Mouse (Mus musculus) T-helper 2 cell (primary cell): ENCODE data around the gene Rab3b.
"Not testable (repeated sequence)": the region's sequence is repeated elsewhere in the genome, so short reads cannot be mapped to it uniquely, and the experiment has no call there.

Source experiments
- in situ Hi-C: fragments of 300-600 bp; cut with MboI, MseI; formaldehyde crosslinking; loops from one replicate; pipeline ENCODE4 v1.15.1; 2025; ENCODE audit warnings: high pct_unique_total_duplicates

Gene Rab3b

GRCm38 (mm10) chr4:108887456-108887855 lies 8.6 kb downstream of the Rab3b start:
- in situ Hi-C loops, result no loop called here

GRCm38 (mm10) chr4:108890876-108891275 lies 12.0 kb downstream of the Rab3b start:
- in situ Hi-C loops, result no loop called here

GRCm38 (mm10) chr4:108900421-108900820 lies 21.6 kb downstream of the Rab3b start:
- in situ Hi-C loops, result no loop called here

DNA sequence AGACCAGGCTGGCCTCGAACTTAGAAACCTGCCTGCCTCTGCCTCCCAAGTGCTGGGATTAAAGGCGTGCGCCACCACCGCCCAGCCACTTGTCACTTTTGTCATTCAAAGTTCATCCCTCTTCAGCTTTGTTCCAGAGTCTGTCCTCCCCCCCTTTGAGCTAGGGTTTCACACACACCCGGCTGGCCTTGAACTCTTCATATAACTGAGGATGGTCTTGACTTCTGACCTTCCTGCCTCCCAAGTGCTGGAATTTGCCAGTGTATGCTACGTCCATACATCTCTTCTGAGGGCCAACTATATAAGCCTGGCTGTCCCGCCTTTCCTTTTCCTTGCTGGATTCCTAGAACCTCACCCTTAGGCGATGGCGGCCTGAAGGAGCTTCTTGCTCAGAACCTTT lies 24.0 kb downstream of the Rab3b start:
- in situ Hi-C loops, result no loop called here

- in situ Hi-C loops, result no loop called here
Observed at GRCm38 (mm10) chr4:108903346-108903745, 24.5 kb downstream of the Rab3b start.

DNA sequence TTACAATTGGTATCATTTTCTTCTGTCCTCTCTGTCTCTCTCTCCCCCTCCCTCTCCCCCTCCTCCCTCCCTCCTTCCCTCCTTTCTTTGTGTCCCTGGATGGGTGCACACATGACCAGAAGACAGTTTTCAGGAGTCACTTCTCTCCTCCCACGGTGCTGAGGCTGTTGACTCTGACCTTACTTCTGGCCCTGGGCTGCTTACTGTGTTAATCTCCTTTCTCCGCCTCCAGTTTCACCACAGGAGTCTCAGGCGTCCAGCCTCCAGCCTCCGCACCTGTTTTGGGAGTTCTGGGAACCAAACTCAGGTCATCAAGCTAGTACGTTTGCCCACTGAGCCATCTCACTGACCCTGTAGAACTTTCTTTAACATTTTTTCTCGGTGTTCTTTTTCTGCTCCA lies 25.2 kb downstream of the Rab3b start:
- in situ Hi-C loops, result no loop called here

GRCm38 (mm10) chr4:108904790-108905189 lies 25.9 kb downstream of the Rab3b start:
- in situ Hi-C loops, result no loop called here

DNA sequence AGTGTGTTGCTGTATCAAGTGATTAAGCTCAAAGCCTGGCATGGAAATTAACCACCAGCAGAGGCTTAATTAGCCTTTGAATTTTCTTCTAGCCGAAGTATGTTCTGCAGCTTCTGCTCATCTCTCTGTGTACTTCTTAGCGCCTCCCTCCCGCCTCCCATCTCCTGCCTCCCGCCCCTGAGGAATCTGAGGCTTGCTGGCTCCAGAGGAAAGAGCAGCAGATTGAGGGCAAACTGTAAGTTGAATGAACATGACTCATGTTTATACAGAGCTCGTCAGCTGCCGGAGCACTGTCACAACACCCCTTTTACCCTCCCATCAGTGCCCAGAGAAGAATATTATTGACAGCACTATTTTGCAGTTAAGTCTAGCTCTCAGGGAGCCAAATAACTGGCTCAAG lies 27.0 kb downstream of the Rab3b start:
- in situ Hi-C loops, result no loop called here

GRCm38 (mm10) chr4:108907475-108907874 lies 28.6 kb downstream of the Rab3b start:
- in situ Hi-C loops, result no loop called here

- in situ Hi-C loops, result no loop called here
Observed at GRCm38 (mm10) chr4:108909872-108910425, 31.1 kb downstream of the Rab3b start.

DNA sequence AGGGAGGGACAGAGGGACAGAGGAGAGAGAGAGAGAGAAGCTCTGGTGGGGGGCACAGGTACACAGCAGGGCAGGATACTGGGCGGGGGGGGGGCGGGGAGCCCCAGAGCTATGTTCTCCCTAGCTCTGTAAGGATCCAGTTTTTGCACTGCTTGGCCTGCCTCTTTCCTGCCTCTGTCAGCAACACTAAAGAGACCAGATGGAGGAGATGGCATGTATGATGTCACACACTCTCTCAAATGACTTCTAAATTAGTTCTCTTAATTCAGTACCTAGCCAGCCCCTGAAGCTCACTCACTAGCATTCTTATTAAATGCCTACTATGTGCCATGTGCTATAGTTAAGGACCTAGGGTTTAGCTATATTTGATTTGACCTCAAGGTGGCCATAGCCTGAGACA lies 33.0 kb downstream of the Rab3b start:
- in situ Hi-C loops, result no loop called here

- in situ Hi-C loops, result no loop called here
Observed at GRCm38 (mm10) chr4:108913180-108913579, 34.3 kb downstream of the Rab3b start.

DNA sequence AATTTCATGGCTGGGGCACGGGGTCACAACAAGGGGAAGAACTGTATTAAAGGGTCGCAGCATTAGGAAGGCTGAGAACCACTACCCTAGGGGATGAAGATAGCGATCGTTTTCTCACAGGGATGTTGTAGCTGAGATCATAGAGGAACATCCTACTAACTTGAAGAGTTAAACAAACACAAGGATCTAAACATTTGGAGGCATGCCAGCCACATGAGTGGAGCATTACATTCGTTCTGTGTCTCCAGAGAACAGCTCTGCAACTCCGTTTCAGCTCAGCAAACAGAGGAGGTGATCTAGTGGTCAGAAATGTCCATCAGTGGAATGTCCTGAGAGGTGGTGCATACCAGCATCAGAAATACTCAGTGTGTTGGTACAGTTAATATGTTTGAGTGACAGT lies 35.5 kb downstream of the Rab3b start:
- in situ Hi-C loops, result no loop called here

DNA sequence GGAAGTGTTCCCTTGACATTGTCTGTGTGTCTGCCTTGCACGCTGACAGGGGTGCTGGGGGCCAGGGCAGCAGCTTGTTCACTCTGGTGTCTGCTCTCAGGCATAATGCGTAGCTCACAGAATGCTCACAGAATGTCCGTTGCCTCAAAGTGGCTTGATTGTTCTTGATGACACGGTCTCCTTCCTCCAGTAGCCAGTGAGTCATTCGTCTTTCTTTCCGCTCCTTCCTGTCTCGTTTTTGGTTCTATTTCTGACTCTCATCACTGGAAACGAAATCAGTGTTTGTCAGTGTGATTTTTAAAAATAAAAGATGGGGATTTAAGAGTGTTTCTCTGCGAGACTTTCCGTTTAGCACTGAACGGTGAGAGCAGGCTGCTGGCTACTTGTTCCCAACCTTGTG lies 36.2 kb downstream of the Rab3b start:
- in situ Hi-C loops, result no loop called here

DNA sequence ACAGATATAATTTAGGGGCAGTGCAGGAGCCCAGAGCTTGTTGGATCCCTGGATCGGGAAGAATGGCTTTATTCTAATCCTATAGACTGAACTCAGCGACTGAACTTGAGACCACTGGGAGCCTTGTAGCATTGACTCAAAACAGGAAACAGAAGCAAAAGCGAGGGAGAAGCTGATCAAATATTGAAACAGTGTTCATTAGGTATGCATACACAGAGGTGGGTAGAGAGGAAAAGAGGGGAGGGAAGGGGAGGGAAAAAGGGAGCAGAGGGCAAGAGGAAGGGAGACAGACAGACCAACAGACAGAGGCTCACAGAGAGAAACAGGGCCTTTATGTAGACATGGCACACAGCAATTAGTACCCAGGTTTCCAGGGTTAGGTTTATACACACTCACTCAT lies 38.8 kb downstream of the Rab3b start:
- in situ Hi-C loops, result no loop called here

- in situ Hi-C loops, result not testable (repeated sequence)
Observed at GRCm38 (mm10) chr4:108927945-108928344, 49.1 kb downstream of the Rab3b start.

GRCm38 (mm10) chr4:108933163-108933562 lies 54.3 kb downstream of the Rab3b start:
- in situ Hi-C loops, result no loop called here

DNA sequence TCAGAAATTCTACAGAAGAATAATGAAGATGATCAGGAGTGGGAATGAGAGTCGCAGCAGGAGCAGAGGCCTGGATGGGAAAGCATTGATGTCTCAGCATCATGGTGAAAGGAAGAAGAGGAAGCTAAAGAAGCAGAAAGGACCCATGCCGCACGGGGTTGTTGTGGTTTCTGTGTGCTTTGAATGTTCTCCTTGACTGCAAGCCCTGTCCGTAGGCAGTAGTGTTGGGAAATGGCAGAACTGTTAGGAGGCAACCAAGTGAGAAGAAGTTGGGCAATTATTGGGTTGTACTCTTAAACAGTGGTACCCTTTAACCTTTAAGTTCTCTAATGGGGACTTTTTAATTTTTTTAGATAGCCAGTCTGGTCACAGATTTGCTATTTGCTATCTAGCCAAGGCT lies 56.0 kb downstream of the Rab3b start:
- in situ Hi-C loops, result no loop called here

GRCm38 (mm10) chr4:108937848-108938771 lies 59.2 kb downstream of the Rab3b start:
- in situ Hi-C loops, result no loop called here

GRCm38 (mm10) chr4:108940681-108941473 lies 62.0 kb downstream of the Rab3b start:
- in situ Hi-C loops, result no loop called here

DNA sequence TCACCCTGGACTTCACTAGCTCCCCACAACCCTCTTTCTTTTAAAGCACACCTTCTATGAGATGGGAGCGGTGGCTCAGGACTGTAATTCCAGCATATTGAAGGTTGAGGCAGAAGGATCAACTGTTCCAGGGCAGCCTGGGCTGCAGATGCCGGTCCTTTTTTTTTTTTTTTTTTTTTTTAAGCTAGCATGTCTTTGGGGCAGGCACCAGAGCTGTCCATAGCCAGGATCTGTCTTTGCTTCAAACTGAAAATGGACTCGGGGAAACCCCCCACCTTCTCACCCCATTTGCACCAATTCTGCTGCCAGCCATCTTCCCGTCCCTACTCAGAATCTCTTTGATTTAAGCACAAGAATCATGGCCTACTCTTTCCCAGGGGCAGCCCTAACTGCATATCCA lies 63.3 kb downstream of the Rab3b start:
- in situ Hi-C loops, result no loop called here

GRCm38 (mm10) chr4:108942986-108943720 lies 64.3 kb downstream of the Rab3b start:
- in situ Hi-C loops, result no loop called here
